Mouse (Mus musculus): ENCODE measurements around the gene Lamtor4. TPM values are rescaled to one million over a fixed set of nuclear protein-coding genes. Genes with fewer than 3 reads are reported as not detected.

Lamtor4 gene
- total RNA-seq, 2 experiments from 2014 or later = 101 to 123 TPM

- ATAC-seq (replicated peaks; ENCODE audit: poor library complexity) = peak; percentile 64; the same call in 1 of the 2 replicates
Observed at GRCm38 (mm10) chr5:138287861-138288260, 32.6 kb downstream of the Lamtor4 start.

- no peak for ATAC-seq (replicated peaks; ENCODE audit: poor library complexity)
Observed at GRCm38 (mm10) chr5:138291638-138292037, 36.4 kb downstream of the Lamtor4 start.

- ATAC-seq (replicated peaks; ENCODE audit: poor library complexity) = no peak
Observed at GRCm38 (mm10) chr5:138294158-138294557, 38.9 kb downstream of the Lamtor4 start.

- ATAC-seq (replicated peaks; ENCODE audit: poor library complexity) = no peak
Observed at GRCm38 (mm10) chr5:138299613-138300012, 44.3 kb downstream of the Lamtor4 start.

Other genes starting within 250 kb of the Lamtor4 start
- gene Smok3a, start 234.2 kb upstream of the Lamtor4 start, total RNA-seq (2015) = not detected in 2 replicates
- not detected in 2 replicates for gene Smok3a, start 234.2 kb upstream of the Lamtor4 start, total RNA-seq (2017)
- not detected in 2 replicates for gene Smok3b, start 234.1 kb upstream of the Lamtor4 start, total RNA-seq (2015)
- not detected in 2 replicates for gene Smok3b, start 234.1 kb upstream of the Lamtor4 start, total RNA-seq (2017)
- not detected in 2 replicates for gene Smok3c, start 202.3 kb upstream of the Lamtor4 start, total RNA-seq (2015)
- not detected in 2 replicates for gene Smok3c, start 202.3 kb upstream of the Lamtor4 start, total RNA-seq (2017)
- 26.0 and 30.1 TPM in 2 replicates for gene Zkscan1, start 170.4 kb upstream of the Lamtor4 start, total RNA-seq (2015)
- 19.9 and 25.2 TPM in 2 replicates for gene Zkscan1, start 170.4 kb upstream of the Lamtor4 start, total RNA-seq (2017)
- gene Zscan21, start 138.6 kb upstream of the Lamtor4 start, total RNA-seq (2015) = 13.9 and 14.0 TPM in 2 replicates
- gene Zscan21, start 138.6 kb upstream of the Lamtor4 start, total RNA-seq (2017) = 11.8 and 12.5 TPM in 2 replicates
- 6.5 and 7.5 TPM in 2 replicates for gene Zfp113, start 99.7 kb upstream of the Lamtor4 start, total RNA-seq (2015)
- 7.8 and 8.0 TPM in 2 replicates for gene Zfp113, start 99.7 kb upstream of the Lamtor4 start, total RNA-seq (2017)
- gene Cops6, start 94.4 kb upstream of the Lamtor4 start, total RNA-seq (2015) = 161 and 164 TPM in 2 replicates
- 54.4 and 55.6 TPM in 2 replicates for gene Cops6, start 94.4 kb upstream of the Lamtor4 start, total RNA-seq (2017)
- gene Ap4m1, start 83.5 kb upstream of the Lamtor4 start, total RNA-seq (2015) = 14.3 and 15.9 TPM in 2 replicates
- 34.1 and 36.9 TPM in 2 replicates for gene Ap4m1, start 83.5 kb upstream of the Lamtor4 start, total RNA-seq (2017)
- 239 and 250 TPM in 2 replicates for gene Mcm7, start 83.1 kb upstream of the Lamtor4 start, total RNA-seq (2015)
- 395 and 444 TPM in 2 replicates for gene Mcm7, start 83.1 kb upstream of the Lamtor4 start, total RNA-seq (2017)
- 23.2 and 29.5 TPM in 2 replicates for gene Taf6, start 68.0 kb upstream of the Lamtor4 start, total RNA-seq (2015)
- gene Taf6, start 68.0 kb upstream of the Lamtor4 start, total RNA-seq (2017) = 34.0 and 43.8 TPM in 2 replicates
- gene Cnpy4, start 68.0 kb upstream of the Lamtor4 start, total RNA-seq (2015) = 28.7 and 30.1 TPM in 2 replicates
- gene Cnpy4, start 68.0 kb upstream of the Lamtor4 start, total RNA-seq (2017) = 45.8 and 59.3 TPM in 2 replicates
- gene Mblac1, start 61.2 kb upstream of the Lamtor4 start, total RNA-seq (2015) = 6.9 and 7.1 TPM in 2 replicates
- 9.4 and 10.0 TPM in 2 replicates for gene Mblac1, start 61.2 kb upstream of the Lamtor4 start, total RNA-seq (2017)
- gene Nxpe5, start 29.6 kb upstream of the Lamtor4 start, total RNA-seq (2015) = 0.94 and 2.0 TPM in 2 replicates
- gene Nxpe5, start 29.6 kb upstream of the Lamtor4 start, total RNA-seq (2017) = 1.9 and 2.2 TPM in 2 replicates
- gene BC037034, start 8.6 kb downstream of the Lamtor4 start, total RNA-seq (2015) = 35.7 and 44.1 TPM in 2 replicates
- gene BC037034, start 8.6 kb downstream of the Lamtor4 start, total RNA-seq (2017) = 44.1 and 46.7 TPM in 2 replicates
- not detected in 2 replicates for gene Gal3st4, start 17.4 kb downstream of the Lamtor4 start, total RNA-seq (2015)
- 0.12 and 0.30 TPM in 2 replicates for gene Gal3st4, start 17.4 kb downstream of the Lamtor4 start, total RNA-seq (2017)
- not detected in 2 replicates for gene Gm43720, start 24.5 kb downstream of the Lamtor4 start, total RNA-seq (2015)
- not detected in 2 replicates for gene Gm43720, start 24.5 kb downstream of the Lamtor4 start, total RNA-seq (2017)
- gene Gpc2, start 24.5 kb downstream of the Lamtor4 start, total RNA-seq (2015) = 1.2 and 2.0 TPM in 2 replicates
- 3.2 and 3.9 TPM in 2 replicates for gene Gpc2, start 24.5 kb downstream of the Lamtor4 start, total RNA-seq (2017)
- 15.7 and 20.2 TPM in 2 replicates for gene Stag3, start 24.8 kb downstream of the Lamtor4 start, total RNA-seq (2015)
- gene Stag3, start 24.8 kb downstream of the Lamtor4 start, total RNA-seq (2017) = 9.3 and 22.2 TPM in 2 replicates
- 0.54 TPM in 1 of 2 replicates, not detected in the other for gene Pvrig, start 86.5 kb downstream of the Lamtor4 start, total RNA-seq (2015)
- gene Pvrig, start 86.5 kb downstream of the Lamtor4 start, total RNA-seq (2017) = 0.17 and 0.34 TPM in 2 replicates
- gene Zfp157, start 186.0 kb downstream of the Lamtor4 start, total RNA-seq (2015) = 11.5 and 16.9 TPM in 2 replicates
- gene Zfp157, start 186.0 kb downstream of the Lamtor4 start, total RNA-seq (2017) = 10.8 and 16.1 TPM in 2 replicates

Data from megakaryocyte progenitor cell, adult 5-6 weeks (primary cell).